Mouse (Mus musculus) thymus, adult 2 months (tissue): ENCODE data around the gene Aldh3a1.

Source experiments
- CTCF ChIP-seq: fragments of 200-500 bp; IDR thresholded peaks from 2 replicates; pipeline ENCODE4 v1.5.1; 2012; ENCODE audit warnings: mild to moderate bottlenecking, control low read depth, low read length, moderate library complexity, borderline replicate concordance; ENCODE audit not compliant: control insufficient read depth, poor library complexity, insufficient read depth; ENCODE audit errors: extremely low read depth
- POLR2A ChIP-seq: fragments of 200-500 bp; IDR thresholded peaks from 2 replicates; pipeline ENCODE4 v1.6.1; 2012; ENCODE audit warnings: mild to moderate bottlenecking, low read length, control low read depth, moderate library complexity; ENCODE audit not compliant: control insufficient read depth, poor library complexity, insufficient read depth; ENCODE audit errors: extremely low read depth

GRCm38 (mm10) chr11:61206136-61206535 is 1.2 kb upstream of the Aldh3a1 start:
- TF ChIP-seq CTCF (no peak), POLR2A (no peak)
